Mouse (Mus musculus) heart, adult 2 months (tissue): ENCODE data around the gene Sars2.

Experiments
- CTCF ChIP-seq: fragments of 200-600 bp; IDR thresholded peaks from 2 replicates; pipeline ENCODE4 v1.8.1; 2022; ENCODE audit warnings: antibody characterized with exemption, mild to moderate bottlenecking, moderate library complexity
- EP300 ChIP-seq: fragments of 200-500 bp; IDR thresholded peaks from 2 replicates; pipeline ENCODE4 v1.6.1; 2011; ENCODE audit warnings: low read depth, low read length, control low read depth; ENCODE audit not compliant: insufficient read depth
- POLR2A ChIP-seq: fragments of 200-500 bp; IDR thresholded peaks from 2 replicates; pipeline ENCODE4 v1.6.1; 2011; ENCODE audit warnings: mild to moderate bottlenecking, low read depth, low read length, control low read depth; ENCODE audit not compliant: insufficient read depth

GRCm38 (mm10) chr7:28756079-28756478 lies 14.3 kb downstream of the Sars2 start, which contains the start of gene Ccer2:
- TF ChIP-seq CTCF, result no peak
- TF ChIP-seq POLR2A, result no peak
- no peak for TF ChIP-seq EP300
